Mouse (Mus musculus): ENCODE data around the gene Vwa7. TPM values are rescaled to one million over a fixed set of nuclear protein-coding genes. Genes with fewer than 3 reads are reported as not detected.
A peak's percentile ranks its signal among the peaks of the same experiment; 100 is the strongest.

Gene Vwa7
- total RNA-seq, 1 experiment from 2014 or later, result 0.32 TPM

GRCm38 (mm10) chr17:35060071-35060470 is 43.7 kb downstream of the Vwa7 start:
- no peak for ATAC-seq (replicated peaks; ENCODE audit: low read depth, poor library complexity, severe bottlenecking)

- ATAC-seq (replicated peaks; ENCODE audit: low read depth, poor library complexity, severe bottlenecking), result no peak
These were observed 44.4 kb downstream of the Vwa7 start for GRCm38 (mm10) chr17:35060737-35061297.

GRCm38 (mm10) chr17:35061299-35061698 is 44.9 kb downstream of the Vwa7 start:
- no peak for ATAC-seq (replicated peaks; ENCODE audit: low read depth, poor library complexity, severe bottlenecking)

GRCm38 (mm10) chr17:35063466-35063865 is 47.1 kb downstream of the Vwa7 start:
- ATAC-seq (replicated peaks; ENCODE audit: low read depth, poor library complexity, severe bottlenecking), result no peak

DNA sequence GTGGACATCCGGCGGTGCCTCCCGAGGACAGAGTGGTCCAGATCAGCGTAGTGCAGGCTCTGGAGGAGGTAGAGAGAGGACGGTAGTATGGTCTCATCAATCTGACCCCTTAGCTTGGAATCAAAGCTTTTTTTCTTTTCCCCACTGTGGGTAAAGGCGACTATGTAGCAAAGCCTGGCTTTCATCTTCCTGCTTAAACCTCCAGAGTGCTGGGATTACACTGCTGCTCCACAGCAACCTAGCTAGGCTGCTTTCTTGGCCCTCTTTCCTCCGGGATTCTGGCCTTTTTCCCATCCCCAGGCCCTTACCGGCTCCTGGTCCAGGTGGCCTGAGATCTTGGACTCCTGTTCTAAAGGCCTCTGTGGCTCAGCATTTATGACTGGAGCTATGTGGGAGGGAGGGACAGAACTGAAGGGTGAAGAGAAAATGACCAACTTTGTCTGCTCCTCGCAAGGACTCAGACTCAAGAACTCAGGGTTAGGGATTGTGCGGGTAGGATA is 48.0 kb downstream of the Vwa7 start:
- ATAC-seq (replicated peaks; ENCODE audit: low read depth, poor library complexity, severe bottlenecking), result no peak

- peak; percentile 37 for ATAC-seq (replicated peaks; ENCODE audit: low read depth, poor library complexity, severe bottlenecking)
These were observed 48.9 kb downstream of the Vwa7 start, which contains the start of gene Ly6g6c for GRCm38 (mm10) chr17:35064951-35065947. Gene Ly6g6c (plus strand): TSS chr17:35065388.

DNA sequence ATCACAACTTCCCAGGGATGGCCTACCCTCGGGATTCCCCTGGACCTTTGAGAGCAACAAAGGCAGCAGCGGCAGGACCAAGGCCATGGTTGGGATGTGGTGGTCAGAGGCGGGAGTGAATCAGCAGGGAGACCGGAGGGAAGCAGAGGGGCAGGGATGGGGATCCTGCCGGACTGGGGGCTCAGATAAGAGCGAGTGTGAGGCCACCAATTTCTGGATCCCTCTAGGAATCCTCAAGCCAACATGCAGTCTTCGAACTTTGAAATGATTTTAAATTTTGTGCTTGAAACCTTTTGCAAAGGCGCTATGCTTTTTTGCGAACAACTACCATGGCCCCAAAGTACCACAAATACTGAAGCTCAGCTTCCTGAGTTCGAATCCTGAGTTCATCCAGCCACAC is 49.7 kb downstream of the Vwa7 start, which contains the start of gene Mpig6b:
Gene Mpig6b (minus strand): TSS at position 101 of the 400 bp plus-strand sequence.
- no peak for ATAC-seq (replicated peaks; ENCODE audit: low read depth, poor library complexity, severe bottlenecking)

DNA sequence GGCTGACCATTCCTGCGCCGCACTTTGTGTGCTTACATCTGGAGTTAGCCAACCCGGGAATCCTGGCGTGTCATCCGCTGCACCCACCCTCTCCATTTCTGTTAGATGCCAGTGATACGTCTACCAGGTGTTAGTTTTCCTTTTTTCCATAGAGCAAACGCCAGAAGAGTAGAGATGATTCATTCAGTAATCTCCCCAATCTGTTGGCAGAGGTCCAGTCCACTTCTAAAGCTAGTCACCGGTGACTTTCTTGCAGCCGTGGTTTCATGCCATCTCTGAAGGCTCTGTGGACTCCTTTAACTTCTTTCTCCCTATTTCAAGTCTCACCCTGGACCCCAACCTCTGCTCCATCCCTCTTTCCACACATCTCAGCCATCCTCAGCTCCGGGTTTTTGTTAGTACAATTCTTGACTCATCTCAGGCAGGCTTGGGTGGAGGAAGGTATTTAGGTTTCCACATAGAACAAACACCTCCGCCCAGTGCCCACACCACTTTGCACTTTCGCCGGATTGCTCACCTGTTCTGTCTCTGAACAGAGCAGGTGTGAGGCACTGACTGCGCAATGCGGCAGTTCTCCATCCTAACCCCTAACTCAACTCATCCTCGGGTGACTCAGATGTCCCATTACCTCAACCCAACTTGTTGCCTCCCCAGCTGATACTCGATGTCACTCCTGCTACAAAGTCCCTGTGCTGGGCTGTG is 52.0 kb downstream of the Vwa7 start:
- ATAC-seq (replicated peaks; ENCODE audit: low read depth, poor library complexity, severe bottlenecking), result no peak

DNA sequence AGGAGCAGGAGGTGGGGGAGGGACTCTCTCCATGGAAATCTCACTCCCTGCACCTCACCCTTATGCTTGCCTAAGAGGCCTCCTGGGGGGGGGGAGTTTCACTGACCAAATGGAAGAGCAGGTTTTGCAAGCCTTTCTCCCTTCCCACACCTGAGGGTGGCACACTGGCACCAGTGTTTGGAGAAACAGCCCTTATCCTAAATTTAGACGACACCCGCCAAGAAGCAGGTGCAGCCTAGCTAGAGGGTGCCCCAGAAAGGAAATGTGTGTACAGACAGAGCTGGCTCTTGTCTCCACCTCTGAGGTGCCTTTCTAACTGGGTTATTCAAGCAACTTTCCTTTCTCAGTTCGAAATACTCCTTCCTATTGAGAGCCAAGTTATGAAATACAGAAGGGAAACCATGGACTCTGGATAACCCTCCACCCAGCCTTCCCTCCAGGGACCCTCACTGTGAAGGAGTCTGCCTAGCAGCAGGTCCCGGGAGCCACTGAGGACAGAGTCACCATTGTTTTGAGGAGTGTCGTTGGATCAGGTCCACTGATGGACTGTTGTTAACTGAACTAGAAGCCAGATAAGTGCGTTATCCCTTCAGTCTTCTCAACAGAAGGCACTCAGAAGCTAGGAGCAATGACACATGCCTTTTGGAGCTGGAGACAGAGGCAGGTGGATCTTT is 54.3 kb downstream of the Vwa7 start:
- ATAC-seq (replicated peaks; ENCODE audit: low read depth, poor library complexity, severe bottlenecking), result no peak

DNA sequence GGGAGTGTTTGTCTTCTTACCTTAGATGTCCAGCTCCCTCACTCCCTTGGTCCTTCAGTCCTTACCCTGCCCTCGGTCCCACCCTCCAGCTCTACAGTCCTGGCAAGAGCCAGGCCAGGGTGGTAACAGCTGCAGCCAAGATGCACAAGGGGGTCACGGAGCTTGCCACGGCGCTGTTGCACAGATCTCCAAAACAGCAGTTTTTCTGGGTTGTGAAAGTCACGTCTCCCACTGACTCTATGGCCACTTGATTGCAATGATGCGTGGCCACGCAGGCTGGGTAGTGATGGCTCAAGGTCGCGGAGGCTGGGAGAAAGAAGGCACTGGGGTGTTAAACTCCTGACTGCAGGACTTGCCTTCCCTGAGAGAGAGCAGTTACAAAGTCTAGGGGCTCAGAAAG is 55.1 kb downstream of the Vwa7 start:
- no peak for ATAC-seq (replicated peaks; ENCODE audit: low read depth, poor library complexity, severe bottlenecking)

GRCm38 (mm10) chr17:35074097-35074496 is 57.7 kb downstream of the Vwa7 start:
- ATAC-seq (replicated peaks; ENCODE audit: low read depth, poor library complexity, severe bottlenecking), result peak; percentile 65

Other genes starting within 250 kb of the Vwa7 start
- not detected in 2 replicates for gene Cyp21a1, start 212.0 kb upstream of the Vwa7 start, total RNA-seq (2017)
- gene Stk19, start 179.6 kb upstream of the Vwa7 start, total RNA-seq (2017), result 10.0 and 32.9 TPM in 2 replicates
- gene Dxo, start 179.6 kb upstream of the Vwa7 start, total RNA-seq (2017), result 21.2 and 27.9 TPM in 2 replicates
- gene Skiv2l, start 166.4 kb upstream of the Vwa7 start, total RNA-seq (2017), result 28.9 and 33.8 TPM in 2 replicates
- 39.6 and 41.9 TPM in 2 replicates for gene Nelfe, start 166.2 kb upstream of the Vwa7 start, total RNA-seq (2017)
- gene Cfb, start 154.1 kb upstream of the Vwa7 start, total RNA-seq (2017), result not detected in 2 replicates
- gene Zbtb12, start 137.1 kb upstream of the Vwa7 start, total RNA-seq (2017), result 11.1 and 16.2 TPM in 2 replicates
- gene Gm20547, start 134.5 kb upstream of the Vwa7 start, total RNA-seq (2017), result not detected in 2 replicates
- 2.8 and 10.0 TPM in 2 replicates for gene C2, start 118.3 kb upstream of the Vwa7 start, total RNA-seq (2017)
- 96.6 and 107 TPM in 2 replicates for gene Ehmt2, start 118.1 kb upstream of the Vwa7 start, total RNA-seq (2017)
- not detected in 2 replicates for gene Slc44a4, start 102.1 kb upstream of the Vwa7 start, total RNA-seq (2017)
- 3.4 and 5.0 TPM in 2 replicates for gene Neu1, start 85.3 kb upstream of the Vwa7 start, total RNA-seq (2017)
- 79.3 and 84.3 TPM in 2 replicates for gene Hspa1b, start 57.3 kb upstream of the Vwa7 start, total RNA-seq (2017)
- gene Gm20481, start 46.7 kb upstream of the Vwa7 start, total RNA-seq (2017), result not detected in 2 replicates
- gene Hspa1a, start 44.4 kb upstream of the Vwa7 start, total RNA-seq (2017), result 33.5 and 47.4 TPM in 2 replicates
- gene Hspa1l, start 43.9 kb upstream of the Vwa7 start, total RNA-seq (2017), result 0.63 TPM in 1 of 2 replicates, not detected in the other
- 26.9 and 34.1 TPM in 2 replicates for gene Lsm2, start 34.7 kb upstream of the Vwa7 start, total RNA-seq (2017)
- 174 and 210 TPM in 2 replicates for gene Vars, start 15.6 kb upstream of the Vwa7 start, total RNA-seq (2017)
- gene Sapcd1, start 11.4 kb downstream of the Vwa7 start, total RNA-seq (2017), result 1.2 and 4.4 TPM in 2 replicates
- gene Msh5, start 30.2 kb downstream of the Vwa7 start, total RNA-seq (2017), result 3.8 and 4.2 TPM in 2 replicates
- gene Clic1, start 33.4 kb downstream of the Vwa7 start, total RNA-seq (2017), result 214 and 220 TPM in 2 replicates
- 21.3 and 26.7 TPM in 2 replicates for gene Ddah2, start 42.5 kb downstream of the Vwa7 start, total RNA-seq (2017)
- not detected in 2 replicates for gene Ly6g6c, start 48.8 kb downstream of the Vwa7 start, total RNA-seq (2017)
- not detected in 2 replicates for gene Mpig6b, start 49.6 kb downstream of the Vwa7 start, total RNA-seq (2017)
- gene Ly6g6e, start 60.3 kb downstream of the Vwa7 start, total RNA-seq (2017), result not detected in 2 replicates
- not detected in 2 replicates for gene Ly6g6d, start 61.5 kb downstream of the Vwa7 start, total RNA-seq (2017)
- gene Ly6g6f, start 69.0 kb downstream of the Vwa7 start, total RNA-seq (2017), result not detected in 2 replicates
- 33.1 and 38.8 TPM in 2 replicates for gene Abhd16a, start 72.7 kb downstream of the Vwa7 start, total RNA-seq (2017)
- not detected in 2 replicates for gene Ly6g5c, start 91.7 kb downstream of the Vwa7 start, total RNA-seq (2017)
- not detected in 2 replicates for gene Ly6g5b, start 98.8 kb downstream of the Vwa7 start, total RNA-seq (2017)
- 39.5 and 50.1 TPM in 2 replicates for gene Gpank1, start 104.9 kb downstream of the Vwa7 start, total RNA-seq (2017)
- 286 and 306 TPM in 2 replicates for gene Csnk2b, start 105.5 kb downstream of the Vwa7 start, total RNA-seq (2017)
- 6.3 and 8.2 TPM in 2 replicates for gene D17H6S53E, start 109.8 kb downstream of the Vwa7 start, total RNA-seq (2017)
- not detected in 2 replicates for gene Apom, start 115.5 kb downstream of the Vwa7 start, total RNA-seq (2017)
- gene Bag6, start 118.6 kb downstream of the Vwa7 start, total RNA-seq (2017), result 58.8 and 103 TPM in 2 replicates
- gene Prrc2a, start 148.3 kb downstream of the Vwa7 start, total RNA-seq (2017), result 74.7 and 110 TPM in 2 replicates
- 4.7 and 5.4 TPM in 2 replicates for gene Aif1, start 159.5 kb downstream of the Vwa7 start, total RNA-seq (2017)
- gene Lst1, start 171.9 kb downstream of the Vwa7 start, total RNA-seq (2017), result 44.3 and 51.6 TPM in 2 replicates
- gene Ltb, start 177.9 kb downstream of the Vwa7 start, total RNA-seq (2017), result 1.1 and 1.8 TPM in 2 replicates
- gene Tnf, start 185.4 kb downstream of the Vwa7 start, total RNA-seq (2017), result 9.4 and 11.3 TPM in 2 replicates
- not detected in 2 replicates for gene Lta, start 188.8 kb downstream of the Vwa7 start, total RNA-seq (2017)
- not detected in 2 replicates for gene Gm16181, start 204.3 kb downstream of the Vwa7 start, total RNA-seq (2017)
- gene Atp6v1g2, start 217.1 kb downstream of the Vwa7 start, total RNA-seq (2017), result 1.6 and 1.8 TPM in 2 replicates
- 5.2 and 7.0 TPM in 2 replicates for gene Nfkbil1, start 219.2 kb downstream of the Vwa7 start, total RNA-seq (2017)
- 199 and 218 TPM in 2 replicates for gene Ddx39b, start 225.2 kb downstream of the Vwa7 start, total RNA-seq (2017)
- 427 and 466 TPM in 2 replicates for gene H2-D1, start 246.2 kb downstream of the Vwa7 start, total RNA-seq (2017)